ENCODE assay signal across 11 mouse cellular contexts in the genomic region with DNA sequence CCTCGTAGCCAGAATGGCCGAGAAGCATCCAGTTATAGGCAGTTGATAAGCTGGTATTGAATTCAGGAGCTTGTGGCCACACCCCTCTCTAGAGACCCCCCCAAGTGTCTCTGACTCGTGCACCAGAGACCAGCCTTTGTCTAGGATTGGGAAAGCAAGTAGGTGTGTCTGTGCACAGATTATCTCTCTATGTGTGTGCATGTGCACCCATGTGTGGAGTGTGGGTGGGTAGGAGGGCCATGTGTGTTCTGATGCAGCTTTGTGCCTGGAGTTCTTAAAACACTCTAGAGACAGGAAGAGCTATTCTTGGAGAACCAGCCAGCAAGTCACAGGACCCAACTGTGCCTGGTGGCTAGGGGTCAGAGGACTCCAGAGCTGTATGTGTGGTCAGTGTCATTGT. TPM values are rescaled to one million over a fixed set of nuclear protein-coding genes. Genes with fewer than 3 reads are reported as not detected.
DNase-seq lines count a peak whose midpoint lies in the region; ATAC-seq and TF ChIP-seq lines count a peak whose summit lies in the region.
"Had no signal": no experiment of that assay in that cellular context is flagged by ENCODE, and none has a peak within 500 bp of the region (broad histone marks: within the 10 kb centered on the region; RNA-seq: fewer than 3 reads in every experiment).

No protein-coding gene starts in this region.

- no peak overlapping the region for H3K4me2 ChIP-seq in kidney, postnatal 0 days (ENCODE audit: low read length)
- H3K4me2 ChIP-seq in liver, embryonic 12.5 days, result no peak overlapping the region
- H3K4me2 ChIP-seq: limb, embryonic 12.5 days had no signal

- H3K9me3 ChIP-seq in kidney, postnatal 0 days (replicated peaks; ENCODE audit: low read length), result no peaks in the 10 kb centered on the region
- no peaks in the 10 kb centered on the region for H3K9me3 ChIP-seq in liver, embryonic 12.5 days (replicated peaks)
- H3K9me3 ChIP-seq: G1E; limb, embryonic 12.5 days had no signal

- no peaks in the 10 kb centered on the region for H3K36me3 ChIP-seq in kidney, postnatal 0 days (ENCODE audit: insufficient read depth, low read length)
- H3K36me3 ChIP-seq in liver, embryonic 12.5 days, result 0 out of 2 replicates have a peak, but pooled peaks cover 8% of the 10 kb centered on the region

- ATAC-seq in kidney, postnatal 0 days (replicated peaks; ENCODE audit: low FRiP score, low read depth), result no peak
- ATAC-seq in liver, embryonic 12.5 days, result no peak
- ATAC-seq: forebrain, embryonic 14.5 days had no signal

- DNase-seq in gastrocnemius, adult 2 months, result no peak
- DNase-seq in gastrocnemius, postnatal 14 days, result no peak
- no peak for DNase-seq in kidney, postnatal 0 days (ENCODE audit: low spot score)
- no peak for DNase-seq in kidney, postnatal 14 days
- DNase-seq in cerebellum, adult 11 months, result no peak
- no peak for DNase-seq in left cerebral cortex, adult 8-10 months (ENCODE audit: low spot score in 2 of 2)

- intact Hi-C loops in gastrocnemius, adult 2 months (cut with DNase I), result loop anchor here (2.0 kb wide), 1 partner anchor 24 kb away; no protein-coding TSS in a partner anchor
- intact Hi-C loops in gastrocnemius, postnatal 14 days (cut with DNase I; ENCODE audit: low total_unique reads), result no loop called here

- no peak for TF ChIP-seq CTCF in gastrocnemius, adult 2 months (IDR thresholded peaks at IDR 0.05)
- TF ChIP-seq CTCF in kidney, postnatal 0 days (IDR thresholded peaks at IDR 0.05; ENCODE audit: low read depth), result no peak
- TF ChIP-seq CTCF in bone marrow macrophage, adult 2 months (IDR thresholded peaks at IDR 0.05; ENCODE audit: low read depth, low read length), result no peak

- peaks cover 32% of the 10 kb centered on the region for H3K4me1 ChIP-seq in kidney, postnatal 0 days (replicated peaks; ENCODE audit: insufficient read depth, low read length)
- peaks cover 63% of the 10 kb centered on the region for H3K4me1 ChIP-seq in bone marrow macrophage, adult 2 months (ENCODE audit: control insufficient read depth, insufficient read depth, low read length)
- H3K4me1 ChIP-seq in liver, embryonic 12.5 days, result peaks cover 97% of the 10 kb centered on the region

- H3K9ac ChIP-seq in kidney, postnatal 0 days (ENCODE audit: low read depth, low read length), result no peak overlapping the region
- H3K9ac ChIP-seq in liver, embryonic 12.5 days, result no peak overlapping the region
- H3K9ac ChIP-seq: limb, embryonic 12.5 days had no signal

- no peak for TF ChIP-seq POLR2A in bone marrow macrophage, adult 2 months (IDR thresholded peaks at IDR 0.05; ENCODE audit: borderline replicate concordance, low read depth, low read length)

- H3K4me3 ChIP-seq in gastrocnemius, adult 2 months, result peak overlapping the region; percentile 17; the same call in 1 of the 2 replicates
- H3K4me3 ChIP-seq in kidney, postnatal 0 days (replicated peaks; ENCODE audit: low read depth, low read length), result no peak overlapping the region
- H3K4me3 ChIP-seq in bone marrow macrophage, adult 2 months (ENCODE audit: insufficient read depth, low read length), result peak overlapping the region; percentile 14
- no peak overlapping the region for H3K4me3 ChIP-seq in liver, embryonic 12.5 days
- H3K4me3 ChIP-seq: limb, embryonic 12.5 days had no signal

- no peaks in the 10 kb centered on the region for H3K27me3 ChIP-seq in kidney, postnatal 0 days (ENCODE audit: insufficient read depth, low read length)
- H3K27me3 ChIP-seq in liver, embryonic 12.5 days (replicated peaks), result no peaks in the 10 kb centered on the region
- H3K27me3 ChIP-seq: limb, embryonic 12.5 days had no signal

- H3K27ac ChIP-seq in gastrocnemius, adult 2 months, result peak overlapping the region; percentile 88
- H3K27ac ChIP-seq in kidney, postnatal 0 days, result peak overlapping the region; percentile 76
- peak overlapping the region; percentile 80 for H3K27ac ChIP-seq in bone marrow macrophage, adult 2 months (ENCODE audit: insufficient read depth, low read depth, low read length)
- H3K27ac ChIP-seq in liver, embryonic 12.5 days, result peak overlapping the region; percentile 52; the same call in 1 of the 2 replicates
- H3K27ac ChIP-seq: limb, embryonic 12.5 days had no signal

- WGBS in kidney, postnatal 0 days, result 63% methylated on average over 3 of the region's 3 CpGs
- 60% methylated on average over 3 of the region's 3 CpGs for WGBS in liver, embryonic 12.5 days (ENCODE audit: insufficient replicate concordance)

RNA-seq across cellular contexts. Expression of gene Ell, which starts 21.3 kb away (rescaled TPM):
- total RNA-seq in gastrocnemius, adult 2 months (2021), result 10 to 100 TPM; 11.9 to 14.6 TPM
- 10 to 100 TPM in 1 of 2 experiments, 1 to 10 TPM in 1; 9.0 to 10.3 TPM for total RNA-seq in gastrocnemius, postnatal 14 days (2021)
- 14.9 and 17.1 TPM in 2 replicates for polyA plus RNA-seq in kidney, postnatal 0 days (2015; fragmentation: Nextera tagmentation; extraction: Ambion mirVana)
- polyA plus RNA-seq in bone marrow macrophage, adult 2 months (2012; ENCODE audit: insufficient read depth, insufficient read length, missing spikeins), result 17.1 TPM in 2 replicates
- 13.1 TPM in 2 replicates for polyA plus RNA-seq in liver, embryonic 12.5 days (2016; fragmentation: Nextera tagmentation; extraction: Ambion mirVana)
- 10 to 100 TPM; 17.6 to 25.3 (median 19.2) TPM for total RNA-seq in left cerebral cortex, adult 8-10 months (2022)

RNA-seq across cellular contexts. Expression of gene Kxd1, which starts 32.8 kb away (rescaled TPM):
- total RNA-seq in gastrocnemius, adult 2 months (2021), result 10 to 100 TPM; 70.4 to 83.9 TPM
- 10 to 100 TPM; 64.9 to 73.0 TPM for total RNA-seq in gastrocnemius, postnatal 14 days (2021)
- 81.3 and 81.8 TPM in 2 replicates for polyA plus RNA-seq in kidney, postnatal 0 days (2015; fragmentation: Nextera tagmentation; extraction: Ambion mirVana)
- polyA plus RNA-seq in bone marrow macrophage, adult 2 months (2012; ENCODE audit: insufficient read depth, insufficient read length, missing spikeins), result 82.2 and 82.3 TPM in 2 replicates
- polyA plus RNA-seq in liver, embryonic 12.5 days (2016; fragmentation: Nextera tagmentation; extraction: Ambion mirVana), result 44.7 and 45.0 TPM in 2 replicates
- 10 to 100 TPM; 43.0 to 52.5 (median 47.1) TPM for total RNA-seq in left cerebral cortex, adult 8-10 months (2022)

RNA-seq across cellular contexts. Expression of gene Fkbp8, which starts 33.0 kb away (rescaled TPM):
- 100 to 1,000 TPM; 108 to 112 TPM for total RNA-seq in gastrocnemius, adult 2 months (2021)
- total RNA-seq in gastrocnemius, postnatal 14 days (2021), result 100 to 1,000 TPM; 116 to 117 TPM
- 249 and 255 TPM in 2 replicates for polyA plus RNA-seq in kidney, postnatal 0 days (2015; fragmentation: Nextera tagmentation; extraction: Ambion mirVana)
- 163 and 178 TPM in 2 replicates for polyA plus RNA-seq in bone marrow macrophage, adult 2 months (2012; ENCODE audit: insufficient read depth, insufficient read length, missing spikeins)
- polyA plus RNA-seq in liver, embryonic 12.5 days (2016; fragmentation: Nextera tagmentation; extraction: Ambion mirVana), result 223 and 224 TPM in 2 replicates
- total RNA-seq in left cerebral cortex, adult 8-10 months (2022), result 100 to 1,000 TPM; 419 to 440 (median 422) TPM

RNA-seq across cellular contexts. Expression of gene Isyna1, which starts 33.6 kb away (rescaled TPM):
- total RNA-seq in gastrocnemius, adult 2 months (2021), result 1 to 10 TPM; 3.2 to 4.3 TPM
- total RNA-seq in gastrocnemius, postnatal 14 days (2021), result 10 to 100 TPM; 18.7 to 24.7 TPM
- 166 and 169 TPM in 2 replicates for polyA plus RNA-seq in kidney, postnatal 0 days (2015; fragmentation: Nextera tagmentation; extraction: Ambion mirVana)
- 36.0 and 41.4 TPM in 2 replicates for polyA plus RNA-seq in bone marrow macrophage, adult 2 months (2012; ENCODE audit: insufficient read depth, insufficient read length, missing spikeins)
- polyA plus RNA-seq in liver, embryonic 12.5 days (2016; fragmentation: Nextera tagmentation; extraction: Ambion mirVana), result 114 and 115 TPM in 2 replicates
- total RNA-seq in left cerebral cortex, adult 8-10 months (2022), result 10 to 100 TPM; 54.5 to 60.3 (median 56.5) TPM

RNA-seq across cellular contexts. Expression of gene Ssbp4, which starts 48.1 kb away (rescaled TPM):
- total RNA-seq in gastrocnemius, adult 2 months (2021), result 10 to 100 TPM in 1 of 2 experiments, 1 to 10 TPM in 1; 9.2 to 14.4 TPM
- 10 to 100 TPM; 22.9 to 25.7 TPM for total RNA-seq in gastrocnemius, postnatal 14 days (2021)
- 166 and 188 TPM in 2 replicates for polyA plus RNA-seq in kidney, postnatal 0 days (2015; fragmentation: Nextera tagmentation; extraction: Ambion mirVana)
- polyA plus RNA-seq in bone marrow macrophage, adult 2 months (2012; ENCODE audit: insufficient read depth, insufficient read length, missing spikeins), result 106 and 123 TPM in 2 replicates
- polyA plus RNA-seq in liver, embryonic 12.5 days (2016; fragmentation: Nextera tagmentation; extraction: Ambion mirVana), result 96.4 and 98.0 TPM in 2 replicates
- 100 to 1,000 TPM; 211 to 248 (median 234) TPM for total RNA-seq in left cerebral cortex, adult 8-10 months (2022)

Comparison
In these comparisons a context has a peak if more than half of its experiments do, and no peak if none do; other contexts are left out.
1. H3K4me3 ChIP-seq: peak in gastrocnemius, adult 2 months (single experiment) and bone marrow macrophage, adult 2 months (single experiment); none in kidney, postnatal 0 days (single experiment) and liver, embryonic 12.5 days (single experiment).
2. Peak in every context shown above with its lines, with median percentiles within 50 percentile points of each other: H3K27ac ChIP-seq.